Mouse (Mus musculus): ENCODE results near the gene Prmt7.

GRCm38 (mm10) chr8:106165460-106165859 is 45.3 kb upstream of the Prmt7 start:
- no peak for TF ChIP-seq POLR2A (IDR thresholded peaks at IDR 0.05; ENCODE audit: low read depth, low read length)
- peak; percentile 78 for TF ChIP-seq CTCF (conservative IDR thresholded peaks at IDR 0.05; ENCODE audit: insufficient read depth, insufficient read length, low read depth, low read length)
